Mouse (Mus musculus): Measurements from ENCODE around the gene Slc6a1.

GRCm38 (mm10) chr6:114304668-114305067, 22.2 kb downstream of the Slc6a1 start:
- TF ChIP-seq POLR2A (IDR thresholded peaks at IDR 0.05; ENCODE audit: low read depth, low read length) (no peak), CTCF (IDR thresholded peaks at IDR 0.05; ENCODE audit: extremely low read depth, insufficient read length, insufficient replicate concordance, low read depth, low read length) (no peak)

All from small intestine, adult 2 months (tissue).